Mouse (Mus musculus) neural tube, embryonic 14.5 days (tissue): ENCODE results near the gene B4galnt4. TPM values are rescaled to one million over a fixed set of nuclear protein-coding genes. Genes with fewer than 3 reads are reported as not detected.

Experiments used
- ATAC-seq: fragments of 200-750 bp; cut with Nextera tagmentation; 2 replicates; pipeline ENCODE4 v1.8.0; 2017; ENCODE audit warnings: low read depth, mild to moderate bottlenecking, moderate TSS enrichment, moderate library complexity
- H3K27ac ChIP-seq: fragments of 300-500 bp; sonication (generic); 2 replicates; pipeline ENCODE4 v1.5.1; 2014; ENCODE audit warnings: low read depth, mild to moderate bottlenecking, control low read depth, low read length, moderate library complexity, mixed read lengths
- H3K27me3 ChIP-seq: fragments of 300-500 bp; sonication (generic); 2 replicates; pipeline ENCODE4 v1.6.1; 2014; ENCODE audit warnings: low read length; ENCODE audit not compliant: control insufficient read depth, insufficient read depth
- H3K36me3 ChIP-seq: fragments of 300-500 bp; sonication (generic); 2 replicates; pipeline ENCODE4 v1.6.1; 2014; ENCODE audit warnings: low read length, mixed read lengths; ENCODE audit not compliant: control insufficient read depth, insufficient read depth
- H3K4me1 ChIP-seq: fragments of 300-500 bp; sonication (generic); 2 replicates; pipeline ENCODE4 v1.6.1; 2014; ENCODE audit warnings: low read length; ENCODE audit not compliant: control insufficient read depth, insufficient read depth
- H3K4me2 ChIP-seq: fragments of 300-500 bp; sonication (generic); 2 replicates; pipeline ENCODE4 v1.6.1; 2014; ENCODE audit warnings: mild to moderate bottlenecking, low read depth, low read length, control low read depth
- H3K4me3 ChIP-seq: fragments of 300-500 bp; sonication (generic); 2 replicates; pipeline ENCODE4 v1.5.1; 2014; ENCODE audit warnings: low read depth, low read length, control low read depth, mixed read lengths
- H3K9ac ChIP-seq: fragments of 300-500 bp; sonication (generic); replicated peaks from 2 replicates; pipeline ENCODE4 v1.6.1; 2014; ENCODE audit warnings: low read depth, mild to moderate bottlenecking, control low read depth, low read length, mixed read lengths
- H3K9me3 ChIP-seq: fragments of 300-500 bp; sonication (generic); 2 replicates; pipeline ENCODE4 v1.6.1; 2016; ENCODE audit warnings: low read length; ENCODE audit not compliant: control insufficient read depth
- WGBS: fragments of 180-500 bp; shearing (Covaris S2); extraction: QIAGEN DNeasy Blood & Tissue Kit; methylation state at CpG from one replicate; pipeline ENCODE4 v1.1.7; 2014; 5-methylcytosine and 5-hydroxymethylcytosine counted together
- polyA plus RNA-seq: library from polyadenylated mRNA; unstranded; fragments of >200 nt; fragmentation: Nextera tagmentation; extraction: Ambion mirVana; gene quantifications from 2 replicates; pipeline ENCODE4 v1.2.1, GENCODE M21; 2014

The B4galnt4 gene
- polyA plus RNA-seq, 1 experiment from 2014 or later = 34.8 TPM

- Histone ChIP-seq H3K9me3 (no peaks in the 10 kb centered on the region), H3K27me3 (no peaks in the 10 kb centered on the region), H3K4me1 (no peaks in the 10 kb centered on the region), H3K36me3 (no peaks in the 10 kb centered on the region), H3K27ac (no peak overlapping the region), H3K4me3 (no peak overlapping the region), H3K4me2 (no peak overlapping the region), H3K9ac (no peak overlapping the region)
- 28% methylated on average over 34 of the region's 34 CpGs for WGBS
- ATAC-seq = no peak
Observed at GRCm38 (mm10) chr7:141079481-141080449, 18.9 kb downstream of the B4galnt4 start.

- Histone ChIP-seq H3K36me3 (no peaks in the 10 kb centered on the region), H3K4me3 (no peak overlapping the region), H3K4me2 (no peak overlapping the region), H3K27me3 (0 out of 2 replicates have a peak, but pooled peaks cover 3% of the 10 kb centered on the region), H3K27ac (no peak overlapping the region), H3K4me1 (no peaks in the 10 kb centered on the region), H3K9ac (no peak overlapping the region), H3K9me3 (no peaks in the 10 kb centered on the region)
- WGBS = 32% methylated on average over 8 of the region's 8 CpGs
- no peak for ATAC-seq
Observed at GRCm38 (mm10) chr7:141087894-141088293, 27.0 kb downstream of the B4galnt4 start.

GRCm38 (mm10) chr7:141088473-141088872 is 27.6 kb downstream of the B4galnt4 start:
- 0 out of 2 replicates have a peak, but pooled peaks cover 3% of the 10 kb centered on the region for H3K27me3 ChIP-seq
- WGBS = 16% methylated on average over 18 of the region's 18 CpGs
- no peak overlapping the region for H3K9ac ChIP-seq
- H3K4me1 ChIP-seq = no peaks in the 10 kb centered on the region
- ATAC-seq = no peak
- no peak overlapping the region for H3K4me2 ChIP-seq
- H3K4me3 ChIP-seq = no peak overlapping the region
- H3K36me3 ChIP-seq = no peaks in the 10 kb centered on the region
- H3K9me3 ChIP-seq = no peaks in the 10 kb centered on the region
- no peak overlapping the region for H3K27ac ChIP-seq

- H3K27ac ChIP-seq = no peak overlapping the region
- 58% methylated on average over 8 of the region's 8 CpGs for WGBS
- H3K27me3 ChIP-seq = 0 out of 2 replicates have a peak, but pooled peaks cover 3% of the 10 kb centered on the region
Observed at GRCm38 (mm10) chr7:141090228-141090627, 29.3 kb downstream of the B4galnt4 start.

GRCm38 (mm10) chr7:141092051-141092735 is 31.3 kb downstream of the B4galnt4 start:
- 0 out of 2 replicates have a peak, but pooled peaks cover 3% of the 10 kb centered on the region for H3K27me3 ChIP-seq
- H3K9me3 ChIP-seq = no peaks in the 10 kb centered on the region
- ATAC-seq = peak; percentile 72
- 0 out of 2 replicates have a peak overlapping the region, but pooled peaks have one; percentile 21 for H3K9ac ChIP-seq
- no peak overlapping the region for H3K27ac ChIP-seq
- H3K36me3 ChIP-seq = no peaks in the 10 kb centered on the region
- 6% methylated on average over 37 of the region's 37 CpGs for WGBS
- no peaks in the 10 kb centered on the region for H3K4me1 ChIP-seq
- 0 out of 2 replicates have a peak overlapping the region, but pooled peaks have one; percentile 0 for H3K4me3 ChIP-seq
- peak overlapping the region; percentile 31 for H3K4me2 ChIP-seq

More at GRCm38 (mm10) chr7:141090228-141090627, 29.3 kb downstream of the B4galnt4 start:
- Histone ChIP-seq H3K36me3 (no peaks in the 10 kb centered on the region), H3K9ac (no peak overlapping the region), H3K4me3 (no peak overlapping the region), H3K4me1 (no peaks in the 10 kb centered on the region), H3K9me3 (no peaks in the 10 kb centered on the region), H3K4me2 (no peak overlapping the region)
- no peak for ATAC-seq

GRCm38 (mm10) chr7:141093950-141094349 is 33.0 kb downstream of the B4galnt4 start:
- Histone ChIP-seq H3K27me3 (peaks cover 2% of the 10 kb centered on the region; the same call in 1 of the 2 replicates), H3K9ac (no peak overlapping the region), H3K4me3 (no peak overlapping the region), H3K27ac (no peak overlapping the region), H3K4me1 (no peaks in the 10 kb centered on the region), H3K4me2 (no peak overlapping the region), H3K36me3 (no peaks in the 10 kb centered on the region), H3K9me3 (no peaks in the 10 kb centered on the region)
- ATAC-seq = no peak
- WGBS = 81% methylated on average over 6 of the region's 6 CpGs

GRCm38 (mm10) chr7:141094487-141095205 is 33.7 kb downstream of the B4galnt4 start:
- Histone ChIP-seq H3K9ac (0 out of 2 replicates have a peak overlapping the region, but pooled peaks have one; percentile 21), H3K27ac (no peak overlapping the region), H3K4me1 (0 out of 2 replicates have a peak, but pooled peaks cover 2% of the 10 kb centered on the region), H3K4me2 (no peak overlapping the region), H3K36me3 (no peaks in the 10 kb centered on the region), H3K9me3 (no peaks in the 10 kb centered on the region), H3K27me3 (peaks cover 7% of the 10 kb centered on the region), H3K4me3 (no peak overlapping the region)
- 57% methylated on average over 15 of the region's 15 CpGs for WGBS
- no peak for ATAC-seq

- ATAC-seq = no peak
- H3K36me3 ChIP-seq = no peaks in the 10 kb centered on the region
- peaks cover 17% of the 10 kb centered on the region for H3K27me3 ChIP-seq
- H3K9me3 ChIP-seq = no peaks in the 10 kb centered on the region
- H3K27ac ChIP-seq = no peak overlapping the region
- H3K9ac ChIP-seq = no peak overlapping the region
- H3K4me2 ChIP-seq = no peak overlapping the region
- 0 out of 2 replicates have a peak, but pooled peaks cover 3% of the 10 kb centered on the region for H3K4me1 ChIP-seq
- WGBS = 87% methylated on average over 6 of the region's 6 CpGs
- H3K4me3 ChIP-seq = no peak overlapping the region
Observed at GRCm38 (mm10) chr7:141096021-141096420, 35.1 kb downstream of the B4galnt4 start.
